Mouse (Mus musculus) lung, embryonic 14.5 days (tissue): ENCODE measurements around the gene Dynll1. TPM values are rescaled to one million over a fixed set of nuclear protein-coding genes. Genes with fewer than 3 reads are reported as not detected.

Experiments
- ATAC-seq: fragments of 200-750 bp; cut with Nextera tagmentation; 2 replicates; pipeline ENCODE4 v1.8.0; 2017; ENCODE audit warnings: mild to moderate bottlenecking, moderate TSS enrichment, moderate library complexity; ENCODE audit not compliant: insufficient read depth
- DNase-seq: peaks from one replicate; pipeline ENCODE4 v3.0.0-alpha.2; 2015
- H3K27ac ChIP-seq: fragments of 300-500 bp; sonication (generic); 2 replicates; pipeline ENCODE4 v1.5.1; 2014; ENCODE audit warnings: low read depth, mild to moderate bottlenecking, moderate library complexity
- H3K27me3 ChIP-seq: fragments of 300-500 bp; sonication (generic); 2 replicates; pipeline ENCODE4 v1.6.1; 2014; ENCODE audit warnings: low read length, control low read depth; ENCODE audit not compliant: insufficient read depth
- H3K36me3 ChIP-seq: fragments of 300-500 bp; sonication (generic); 2 replicates; pipeline ENCODE4 v1.6.1; 2014; ENCODE audit warnings: control low read depth; ENCODE audit not compliant: insufficient read depth
- H3K4me1 ChIP-seq: fragments of 300-500 bp; sonication (generic); 2 replicates; pipeline ENCODE4 v1.6.1; 2014; ENCODE audit warnings: antibody characterized with exemption, control low read depth; ENCODE audit not compliant: insufficient read depth
- H3K4me2 ChIP-seq: fragments of 300-500 bp; sonication (generic); 2 replicates; pipeline ENCODE4 v1.6.1; 2014; ENCODE audit warnings: mild to moderate bottlenecking
- H3K4me3 ChIP-seq: fragments of 300-500 bp; sonication (generic); 2 replicates; pipeline ENCODE4 v1.5.1; 2014; ENCODE audit warnings: low read depth, low read length
- H3K9ac ChIP-seq: fragments of 300-500 bp; sonication (generic); 2 replicates; pipeline ENCODE4 v1.6.1; 2014
- H3K9me3 ChIP-seq: fragments of 300-500 bp; sonication (generic); 2 replicates; pipeline ENCODE4 v1.6.1; 2016; ENCODE audit warnings: low read depth, low read length, control low read depth
- CTCF ChIP-seq: IDR thresholded peaks from 2 replicates; pipeline ENCODE4 v1.5.1; 2016; ENCODE audit warnings: antibody characterized with exemption, low read depth
- WGBS: fragments of 180-500 bp; shearing (Covaris S2); extraction: QIAGEN DNeasy Blood & Tissue Kit; methylation state at CpG from one replicate; pipeline ENCODE4 v1.1.7; 2014; 5-methylcytosine and 5-hydroxymethylcytosine counted together
- polyA plus RNA-seq: library from polyadenylated mRNA; unstranded; fragments of >200 nt; fragmentation: Nextera tagmentation; extraction: Ambion mirVana; gene quantifications from 2 replicates; pipeline ENCODE4 v1.2.1, GENCODE M21; 2014

The Dynll1 gene
- polyA plus RNA-seq, 1 experiment from 2014 or later, result 1,568 TPM

DNA sequence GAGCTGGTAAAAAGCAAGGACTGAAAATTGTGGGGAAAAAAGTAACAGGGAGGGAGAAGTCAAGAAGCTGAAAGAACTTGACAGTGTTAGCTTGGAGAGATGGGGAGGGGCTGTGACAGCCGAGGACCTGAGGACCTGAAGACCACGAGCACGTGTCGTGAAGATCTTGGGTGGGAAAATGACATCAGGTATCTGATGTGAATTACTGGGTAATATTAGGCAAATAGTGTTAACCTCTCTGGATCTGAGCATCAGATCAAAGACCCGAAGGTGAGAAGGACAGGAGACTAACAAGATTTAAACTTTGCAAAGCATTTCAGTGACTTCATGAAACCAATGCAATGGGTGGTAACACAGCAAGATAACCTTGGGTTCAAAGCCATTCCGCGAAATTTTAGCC lies 39.2 kb upstream of the Dynll1 start:
- Histone ChIP-seq H3K9me3 (no peaks in the 10 kb centered on the region), H3K4me1 (no peaks in the 10 kb centered on the region; the same call in 1 of the 2 replicates), H3K27ac (no peak overlapping the region), H3K36me3 (peaks cover 43% of the 10 kb centered on the region), H3K4me2 (peak overlapping the region; percentile 87), H3K27me3 (no peaks in the 10 kb centered on the region), H3K4me3 (peak overlapping the region; percentile 88), H3K9ac (peak overlapping the region; percentile 88; the same call in 1 of the 2 replicates)
- no peak for TF ChIP-seq CTCF
- ATAC-seq (no peak), DNase-seq (no peak)
- WGBS, result 14% methylated on average over 7 of the region's 7 CpGs

DNA sequence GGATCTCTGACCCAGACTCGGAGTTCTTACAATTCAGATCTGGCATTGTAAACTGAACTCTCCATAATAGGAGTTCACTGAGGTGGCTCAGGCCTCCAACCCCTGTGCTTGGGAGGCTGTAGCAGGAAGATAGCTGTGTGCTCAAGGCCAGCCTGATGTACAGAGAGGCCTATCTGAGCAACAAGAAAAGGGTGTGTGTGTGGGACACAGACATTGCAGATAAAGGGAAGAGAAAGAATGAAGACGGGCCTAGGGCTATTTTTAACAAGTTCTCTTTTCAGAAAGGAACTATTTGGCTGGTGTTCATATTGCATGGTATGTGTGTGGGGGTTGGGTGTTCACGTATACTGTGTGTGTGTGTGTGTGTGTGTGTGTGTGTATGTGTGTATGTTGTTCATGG lies 32.8 kb upstream of the Dynll1 start:
- no peak for TF ChIP-seq CTCF
- no peak for ATAC-seq
- H3K4me3 ChIP-seq, result no peak overlapping the region
- H3K9ac ChIP-seq, result no peak overlapping the region
- no peaks in the 10 kb centered on the region for H3K9me3 ChIP-seq
- no peak overlapping the region for H3K4me2 ChIP-seq
- no peaks in the 10 kb centered on the region for H3K27me3 ChIP-seq
- no peak for DNase-seq
- WGBS, result 73% methylated on average over 3 of the region's 3 CpGs
- peak overlapping the region; percentile 15; the same call in 1 of the 2 replicates for H3K27ac ChIP-seq
- H3K36me3 ChIP-seq, result peaks cover 72% of the 10 kb centered on the region
- peaks cover 2% of the 10 kb centered on the region; the same call in 1 of the 2 replicates for H3K4me1 ChIP-seq

DNA sequence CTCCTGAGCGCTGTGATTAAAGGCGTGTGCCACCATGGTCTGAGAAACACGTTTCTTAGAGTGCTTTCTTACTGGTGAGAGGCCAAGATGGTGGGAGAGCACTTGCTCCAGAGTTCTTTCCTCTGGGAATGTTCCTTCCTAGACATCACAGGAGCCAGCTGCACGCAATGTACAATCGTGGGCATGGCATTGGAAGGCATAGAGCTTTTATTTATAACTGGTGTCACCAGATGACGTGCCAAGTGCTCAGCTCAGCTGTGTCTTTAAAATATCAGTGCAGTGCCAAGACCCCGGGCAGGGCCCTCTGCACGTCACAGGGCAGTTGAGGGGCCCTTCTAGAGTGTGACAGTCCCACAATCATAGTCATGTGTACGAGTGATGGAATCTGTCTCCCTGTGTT lies 30.2 kb upstream of the Dynll1 start:
- Histone ChIP-seq H3K4me3 (no peak overlapping the region), H3K9ac (no peak overlapping the region), H3K9me3 (no peaks in the 10 kb centered on the region), H3K27me3 (no peaks in the 10 kb centered on the region), H3K4me2 (no peak overlapping the region), H3K4me1 (peaks cover 5% of the 10 kb centered on the region; the same call in 1 of the 2 replicates), H3K27ac (no peak overlapping the region; the same call in 1 of the 2 replicates), H3K36me3 (peaks cover 66% of the 10 kb centered on the region)
- DNase-seq, result no peak
- no peak for ATAC-seq
- TF ChIP-seq CTCF, result no peak
- WGBS, result 72% methylated on average over 9 of the region's 9 CpGs

DNA sequence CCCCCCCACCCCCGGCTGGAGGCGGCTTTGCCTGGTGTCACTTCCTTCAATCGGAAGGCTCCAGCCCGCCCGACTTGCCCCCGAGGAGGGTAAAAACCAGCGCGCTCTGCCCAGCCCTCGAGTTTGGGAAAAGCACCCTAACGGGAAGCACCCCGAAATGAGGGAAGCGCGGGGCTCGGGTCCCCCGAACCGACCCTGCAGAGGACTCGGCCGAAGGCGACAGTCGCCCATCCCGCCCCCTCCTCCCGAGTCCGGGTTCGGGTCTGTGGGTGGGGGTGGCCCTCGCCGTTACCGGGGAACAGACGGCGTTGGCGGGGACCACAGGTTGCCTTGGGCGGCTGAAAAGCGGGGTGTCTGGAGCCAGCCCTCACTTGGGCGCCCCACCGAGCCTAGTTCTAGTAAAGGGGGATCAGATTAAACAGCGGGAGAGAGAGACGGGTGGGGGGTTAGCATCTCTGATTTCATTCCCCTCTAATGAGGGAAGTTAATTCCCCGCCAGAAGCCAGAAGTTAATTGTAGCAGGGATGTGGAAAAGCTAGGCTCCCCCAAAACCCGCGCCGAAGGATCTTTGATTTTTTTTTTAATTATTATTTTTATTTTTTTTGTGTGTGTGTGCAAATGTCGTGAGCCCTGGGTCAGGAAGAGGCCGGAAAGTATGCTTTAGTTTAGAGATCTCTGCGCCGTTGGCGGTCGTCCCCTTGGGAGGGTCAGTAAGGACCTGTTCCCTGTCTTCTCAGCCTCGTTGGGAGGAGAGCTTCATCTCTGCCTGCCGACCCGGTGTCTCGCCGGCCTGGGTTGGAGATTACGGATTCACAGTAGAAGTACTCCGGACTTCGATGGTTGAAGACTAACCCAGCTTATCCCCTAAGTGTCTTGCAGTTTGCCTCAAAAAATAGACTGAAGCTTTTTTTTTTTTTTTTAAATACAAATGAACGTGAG lies 27.1 kb upstream of the Dynll1 start:
- under 1% methylated on average over 55 of the region's 55 CpGs for WGBS
- Histone ChIP-seq H3K9ac (peak overlapping the region; percentile 94), H3K27ac (peak overlapping the region; percentile 86), H3K4me3 (peak overlapping the region; percentile 95), H3K4me2 (peak overlapping the region; percentile 89), H3K9me3 (no peaks in the 10 kb centered on the region), H3K27me3 (no peaks in the 10 kb centered on the region), H3K36me3 (peaks cover 35% of the 10 kb centered on the region), H3K4me1 (peaks cover 5% of the 10 kb centered on the region; the same call in 1 of the 2 replicates)
- ATAC-seq, result peak; percentile 21
- no peak for TF ChIP-seq CTCF
- peak; percentile 40 for DNase-seq

DNA sequence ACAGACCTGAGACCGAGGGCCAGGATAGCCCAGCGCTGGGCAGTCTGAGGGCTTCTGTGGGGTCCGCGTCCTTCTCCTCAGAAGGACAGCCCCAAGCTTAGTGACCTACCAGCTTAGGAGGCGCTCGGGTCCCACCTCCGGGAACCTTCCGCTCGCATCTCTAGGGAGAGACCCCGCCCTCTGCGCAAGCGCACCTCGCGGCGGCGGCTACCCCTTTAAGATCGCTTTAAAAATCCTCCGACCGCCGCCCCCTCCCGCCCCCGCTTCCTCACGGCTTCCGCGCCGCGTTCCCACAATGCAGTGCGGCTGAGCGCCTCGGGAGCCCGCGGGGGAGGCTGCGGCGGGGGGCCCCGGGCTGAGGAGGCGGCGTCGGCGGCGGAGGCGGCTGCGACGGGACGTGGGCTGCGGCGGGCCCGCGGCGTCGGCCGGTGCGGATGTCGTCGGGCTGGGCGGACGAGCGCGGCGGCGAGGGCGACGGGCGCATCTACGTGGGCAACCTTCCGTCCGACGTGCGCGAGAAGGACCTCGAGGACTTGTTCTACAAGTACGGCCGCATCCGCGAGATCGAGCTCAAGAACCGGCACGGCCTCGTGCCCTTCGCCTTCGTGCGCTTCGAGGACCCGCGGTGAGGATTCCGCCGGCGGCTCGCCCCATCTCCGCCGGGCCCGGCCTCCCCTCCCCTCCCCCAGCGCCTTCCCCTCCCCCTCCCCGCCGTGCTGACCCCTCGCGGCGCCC lies 26.2 kb upstream of the Dynll1 start, which contains the start of gene Srsf9:
Srsf9 (plus strand) TSS at position 303 of the 735 bp plus-strand sequence.
- Histone ChIP-seq H3K4me1 (peaks cover 5% of the 10 kb centered on the region; the same call in 1 of the 2 replicates), H3K9ac (peak within 1 kb of the TSS; percentile 94), H3K27me3 (no peaks in the 10 kb centered on the region), H3K9me3 (no peaks in the 10 kb centered on the region), H3K36me3 (peaks cover 27% of the 10 kb centered on the region), H3K4me2 (peak within 1 kb of the TSS; percentile 89), H3K27ac (peak within 1 kb of the TSS; percentile 86), H3K4me3 (peak within 1 kb of the TSS; percentile 95)
- peak; percentile 97 for DNase-seq
- peak; percentile 93 for ATAC-seq
- under 1% methylated on average over 90 of the region's 97 CpGs for WGBS
- TF ChIP-seq CTCF, result no peak

DNA sequence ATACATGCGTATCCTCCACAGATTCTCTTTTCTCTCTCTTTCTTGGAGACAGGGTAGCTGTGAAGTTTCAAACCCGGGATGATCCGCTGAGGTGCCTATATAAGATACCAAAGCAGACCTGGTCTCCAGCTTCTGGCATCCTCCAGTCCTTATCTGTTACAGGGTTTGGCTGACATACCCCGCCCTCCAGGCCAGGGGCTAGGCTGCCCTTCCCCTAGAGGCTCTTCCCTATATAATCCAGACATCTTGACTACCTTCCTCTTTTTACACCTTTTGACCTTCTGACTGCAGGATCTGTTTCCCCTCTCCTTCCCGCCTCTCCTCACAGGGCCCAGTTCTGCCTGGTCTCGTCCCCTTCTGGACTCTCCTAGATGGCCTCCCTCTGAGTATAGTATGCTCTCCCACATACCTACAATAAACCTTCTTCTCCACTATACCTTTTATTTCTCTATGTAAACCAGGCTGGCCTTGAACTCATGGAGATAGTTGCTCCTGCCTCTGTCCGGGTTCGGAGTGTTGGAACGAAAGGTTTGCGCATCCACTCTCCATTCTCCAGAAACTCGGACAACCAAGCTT lies 25.5 kb upstream of the Dynll1 start:
- Histone ChIP-seq H3K9ac (peak overlapping the region; percentile 94), H3K36me3 (peaks cover 20% of the 10 kb centered on the region), H3K4me3 (peak overlapping the region; percentile 95), H3K27ac (peak overlapping the region; percentile 86), H3K4me1 (peaks cover 5% of the 10 kb centered on the region; the same call in 1 of the 2 replicates), H3K27me3 (no peaks in the 10 kb centered on the region), H3K4me2 (peak overlapping the region; percentile 89), H3K9me3 (no peaks in the 10 kb centered on the region)
- no peak for TF ChIP-seq CTCF
- DNase-seq, result no peak
- 19% methylated on average over 11 of the region's 11 CpGs for WGBS
- peak; percentile 55 for ATAC-seq
